Mouse (Mus musculus) adrenal gland, postnatal 36 days (tissue): ENCODE data around the gene Glrx. TPM values are rescaled to one million over a fixed set of nuclear protein-coding genes. Genes with fewer than 3 reads are reported as not detected.
"Not testable (repeated sequence)": the region's sequence is repeated elsewhere in the genome, so short reads cannot be mapped to it uniquely, and the experiment has no call there.

Source experiments
- DNase-seq, 2 experiments: peaks; one replicate each; pipeline ENCODE4 v3.0.0; 2021; ENCODE audit warnings: mixed read lengths in 1 of 2
- total RNA-seq, 2 experiments: library from RNA; stranded (reverse); gene quantifications; 2 replicates each; pipeline ENCODE4 v1.2.3; 2021

Gene Glrx
- total RNA-seq, 2 experiments from 2014 or later, result 20.3 to 21.4 TPM

- DNase-seq, result peak in 1 of 2 experiments; percentile 23
Measured at GRCm38 (mm10) chr13:75833499-75833898, 6.2 kb upstream of the Glrx start.

DNA sequence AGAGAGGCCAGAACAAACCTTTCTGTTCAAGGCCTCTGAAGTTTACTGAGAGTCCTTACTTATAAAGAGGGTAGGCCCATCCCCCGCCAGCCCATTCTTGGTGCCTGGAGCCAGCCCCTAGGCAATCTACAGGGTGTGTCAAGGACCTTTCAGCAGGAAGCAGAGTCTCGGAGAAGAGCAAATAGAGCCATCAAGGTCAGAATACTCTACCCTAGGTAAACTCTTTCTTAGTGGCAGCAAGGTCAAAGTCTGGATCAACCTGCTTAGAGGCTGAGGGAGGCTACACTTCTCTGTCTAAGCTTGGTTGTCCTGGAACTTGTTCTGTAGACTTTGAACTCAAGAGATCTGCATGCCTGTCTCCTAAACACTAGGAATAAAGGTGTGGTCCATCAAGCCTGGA, 4.2 kb upstream of the Glrx start:
- DNase-seq, result no peak

- no peak for DNase-seq
Measured at GRCm38 (mm10) chr13:75838506-75838905, 1.2 kb upstream of the Glrx start.

DNA sequence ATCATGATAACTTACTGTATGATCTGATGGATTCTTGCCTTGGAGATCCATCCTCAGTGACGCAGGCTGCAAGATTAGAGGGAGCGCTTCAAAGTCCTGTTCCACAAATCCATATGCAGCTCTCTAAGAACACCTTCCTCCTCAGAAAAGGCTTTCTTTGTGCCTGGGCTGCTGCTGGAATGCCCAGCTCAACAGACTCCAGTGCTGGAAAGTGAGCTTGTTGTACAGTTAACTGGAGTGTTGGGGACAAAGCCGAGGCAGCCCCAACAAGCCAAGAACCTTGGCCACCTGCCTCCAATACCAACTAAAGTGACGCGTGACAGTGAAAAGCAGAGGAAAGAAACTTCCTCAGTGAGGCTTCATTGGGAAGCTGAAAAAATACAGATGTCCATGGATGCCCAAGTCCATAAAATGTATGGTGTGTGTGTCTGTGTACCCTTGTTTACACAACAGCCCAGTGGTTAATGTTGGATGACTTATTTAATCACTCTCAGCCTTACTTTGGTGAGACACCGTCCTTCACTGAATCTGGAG, 1.2 kb downstream of the Glrx start:
- DNase-seq, result peak in 1 of 2 experiments; percentile 16

GRCm38 (mm10) chr13:75841950-75842349, 2.3 kb downstream of the Glrx start:
- DNase-seq, result no peak

- no peak for DNase-seq
Measured at GRCm38 (mm10) chr13:75843331-75843730, 3.7 kb downstream of the Glrx start.

DNA sequence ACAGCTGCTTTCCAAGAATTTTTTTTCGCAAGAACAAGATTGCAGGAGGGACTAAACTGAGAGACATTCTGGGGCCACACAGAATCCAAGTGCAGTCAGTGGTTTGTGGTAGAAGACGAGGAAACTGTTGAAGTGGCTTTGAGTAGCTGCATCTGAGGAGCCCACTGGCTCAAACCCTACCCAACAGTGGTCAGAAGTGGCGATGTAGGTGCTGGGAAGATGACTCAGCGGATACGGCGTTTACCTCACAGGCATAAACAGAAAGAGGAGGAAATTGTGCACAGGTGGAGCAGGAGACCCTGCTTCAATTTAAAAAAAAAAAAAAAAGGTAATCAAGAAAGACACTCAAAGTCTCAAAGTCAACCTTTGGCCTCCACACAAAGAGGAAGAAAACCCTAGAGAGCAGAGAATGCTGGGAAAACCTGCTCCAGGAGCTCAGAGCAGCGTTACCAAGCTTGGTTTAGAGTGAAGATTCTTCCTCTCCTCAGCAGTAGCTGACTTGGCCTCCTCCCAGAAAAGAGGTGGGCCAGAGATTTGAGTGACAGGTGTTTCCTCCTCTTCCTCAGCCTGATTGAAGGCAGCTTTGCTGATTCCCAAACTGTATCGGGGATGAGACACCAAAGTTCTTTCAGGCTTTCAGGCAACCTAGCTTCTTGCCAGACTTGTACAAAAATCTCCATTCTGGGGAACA, 4.5 kb downstream of the Glrx start:
- DNase-seq, result no peak

DNA sequence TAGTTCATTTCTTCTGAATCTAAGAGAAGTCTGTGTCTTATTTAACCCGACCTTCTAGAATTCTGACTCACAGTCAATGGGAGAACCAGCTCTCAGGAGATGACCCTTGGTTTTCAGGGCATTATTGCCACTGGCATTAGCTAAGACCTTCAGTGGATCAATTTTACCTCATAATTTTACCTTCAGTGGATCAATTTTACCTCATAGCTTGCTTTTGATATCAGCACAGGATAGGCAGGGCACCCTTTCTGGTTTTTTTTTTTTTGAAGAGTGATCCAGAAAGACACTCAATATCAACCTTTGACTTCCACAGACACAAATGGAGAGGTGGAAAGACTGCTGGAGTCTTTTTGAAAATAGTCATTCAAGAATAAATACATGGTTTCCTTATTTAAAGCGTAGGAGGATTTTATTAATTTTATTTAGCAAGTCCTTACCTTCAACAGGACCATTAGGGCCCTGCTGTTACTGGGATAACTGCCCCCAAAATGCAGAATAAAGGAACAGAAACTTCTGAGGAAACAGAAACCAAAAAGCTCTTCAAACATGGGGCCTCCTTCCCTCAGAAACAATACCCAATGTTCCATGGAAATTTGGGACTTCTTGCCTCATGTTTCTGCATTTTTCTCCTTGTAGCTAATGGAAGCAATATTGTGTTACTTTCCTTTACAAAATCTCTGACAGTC, 5.3 kb downstream of the Glrx start:
- DNase-seq, result no peak

GRCm38 (mm10) chr13:75845519-75846166, 6.0 kb downstream of the Glrx start:
- DNase-seq, result no peak

- no peak for DNase-seq
Measured at GRCm38 (mm10) chr13:75847027-75847426, 7.4 kb downstream of the Glrx start.

- DNase-seq, result no peak
Measured at GRCm38 (mm10) chr13:75852027-75852426, 12.4 kb downstream of the Glrx start.

- no peak for DNase-seq
Measured at GRCm38 (mm10) chr13:75853118-75853517, 13.4 kb downstream of the Glrx start.

DNA sequence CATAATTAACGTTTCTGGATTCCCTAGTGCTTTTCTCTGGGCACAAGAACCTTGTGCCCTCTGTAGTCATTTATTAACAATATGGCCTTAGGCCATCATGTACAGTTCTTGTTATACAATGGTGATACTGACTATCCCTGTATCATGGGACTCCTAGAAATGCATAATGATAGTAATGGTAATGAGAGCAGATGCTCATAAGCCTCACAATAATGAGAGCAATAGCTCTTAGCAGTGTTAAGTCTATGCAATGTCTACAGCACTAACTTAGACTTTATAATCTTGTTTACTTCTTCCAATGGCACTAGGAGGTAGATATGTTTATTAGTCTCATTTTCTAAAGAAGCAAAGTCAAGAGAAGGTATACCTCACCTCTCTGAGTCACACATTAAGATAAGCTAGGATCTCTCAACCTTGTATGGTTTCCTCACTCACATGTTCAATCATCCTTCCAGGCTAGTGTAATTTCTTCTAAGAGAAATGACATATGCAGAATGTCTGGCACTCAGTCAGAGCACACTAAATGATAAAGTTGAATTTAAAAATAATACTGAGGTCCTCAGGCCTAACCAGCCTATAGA, 19.7 kb downstream of the Glrx start:
- DNase-seq, result no peak

DNA sequence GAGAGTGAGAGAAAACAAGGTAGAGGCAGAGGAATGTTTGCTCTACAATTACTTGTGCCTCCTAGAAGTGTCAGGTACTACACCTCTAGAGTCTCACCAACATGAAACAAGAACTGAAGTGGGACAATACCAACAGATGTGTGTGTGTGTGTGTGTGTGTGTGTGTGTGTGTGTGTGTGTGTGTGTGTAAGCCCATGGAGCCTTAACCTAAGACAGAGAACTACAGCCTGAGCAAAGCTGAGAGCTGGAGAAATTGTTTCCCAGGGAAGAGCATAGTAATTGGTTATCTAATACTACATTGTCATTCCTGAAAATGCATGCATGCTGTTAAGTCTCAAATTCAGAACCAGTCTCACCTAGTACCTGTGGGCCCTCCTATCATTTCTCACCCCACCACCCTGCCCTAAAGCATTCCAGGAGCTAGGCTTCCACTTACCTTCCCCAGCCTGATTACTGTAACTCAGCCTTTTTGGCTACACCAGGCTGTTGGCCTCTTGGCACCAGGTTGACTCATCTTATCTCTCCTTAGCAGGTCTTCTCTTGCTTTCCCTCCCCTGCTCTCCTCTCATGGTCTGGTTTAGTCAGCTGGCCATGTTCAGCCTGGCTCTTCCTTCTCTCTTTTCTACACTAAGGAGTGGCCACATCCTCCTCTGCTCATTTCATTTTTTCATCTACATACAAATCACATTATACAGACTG, 26.0 kb downstream of the Glrx start:
- no peak for DNase-seq

GRCm38 (mm10) chr13:75867876-75868275, 28.2 kb downstream of the Glrx start:
- DNase-seq, result no peak

DNA sequence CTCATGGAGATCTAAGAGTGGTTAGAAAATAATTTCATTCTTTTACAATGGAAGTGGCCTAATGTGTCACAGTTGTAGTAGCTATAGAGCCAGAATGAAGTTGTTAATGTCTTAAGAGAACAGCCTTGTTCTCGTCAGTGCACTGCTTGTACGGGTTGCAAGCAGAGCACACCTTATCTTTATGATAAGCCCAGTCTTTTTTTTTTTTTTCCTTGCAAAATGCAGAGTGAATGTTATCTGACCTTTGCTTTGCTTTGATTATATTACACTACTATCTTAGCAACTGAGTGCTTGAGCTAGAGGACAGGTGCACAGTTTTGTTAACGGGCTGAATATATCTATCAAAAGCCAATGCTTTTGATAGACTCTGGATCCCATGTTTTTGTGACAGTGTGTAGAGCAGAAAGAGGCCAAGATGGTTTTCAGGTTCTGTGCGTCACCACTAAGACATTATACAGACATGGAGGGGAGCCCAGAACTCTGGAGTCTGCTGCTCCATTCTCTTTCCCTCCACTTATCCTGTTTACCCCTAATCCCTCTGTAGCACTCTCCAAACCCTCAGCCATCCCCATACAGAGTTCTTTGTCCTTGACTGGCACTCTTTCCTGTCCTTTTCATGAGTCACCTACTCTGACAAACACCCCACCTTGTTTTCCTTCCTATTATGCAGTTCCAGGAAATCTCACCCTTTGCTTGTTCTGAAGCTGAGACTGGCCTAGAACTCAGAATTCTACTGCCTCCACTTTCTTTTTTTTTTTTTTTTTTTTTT, 35.1 kb downstream of the Glrx start:
- DNase-seq, result no peak

GRCm38 (mm10) chr13:75876188-75876587, 36.5 kb downstream of the Glrx start:
- DNase-seq, result not testable (repeated sequence)

- DNase-seq, result no peak
Measured at GRCm38 (mm10) chr13:75876592-75876991, 36.9 kb downstream of the Glrx start.

- DNase-seq, result peak in 1 of 2 experiments; percentile 44
Measured at GRCm38 (mm10) chr13:75877907-75878306, 38.2 kb downstream of the Glrx start.

- no peak for DNase-seq
Measured at GRCm38 (mm10) chr13:75879756-75880155, 40.1 kb downstream of the Glrx start.

- no peak for DNase-seq
Measured at GRCm38 (mm10) chr13:75880501-75880900, 40.8 kb downstream of the Glrx start.
